Mouse (Mus musculus) intestine, embryonic 16.5 days (tissue): Measurements from ENCODE around the gene Lhfpl3. TPM values are rescaled to one million over a fixed set of nuclear protein-coding genes. Genes with fewer than 3 reads are reported as not detected.

Source experiments
- ATAC-seq: fragments of 200-750 bp; cut with Nextera tagmentation; 2 replicates; pipeline ENCODE4 v1.8.0; 2017; ENCODE audit warnings: moderate TSS enrichment, moderate library complexity
- H3K27ac ChIP-seq: fragments of 300-500 bp; sonication (generic); 2 replicates; pipeline ENCODE4 v1.5.1; 2014; ENCODE audit warnings: mild to moderate bottlenecking, low read length
- H3K27me3 ChIP-seq: fragments of 300-500 bp; sonication (generic); replicated peaks from 2 replicates; pipeline ENCODE4 v1.6.1; 2014; ENCODE audit warnings: low read length, control low read depth, mixed read lengths; ENCODE audit not compliant: control insufficient read depth, insufficient read depth
- H3K36me3 ChIP-seq: fragments of 300-500 bp; sonication (generic); 2 replicates; pipeline ENCODE4 v1.6.1; 2014; ENCODE audit warnings: low read length, control low read depth; ENCODE audit not compliant: control insufficient read depth, insufficient read depth
- H3K4me1 ChIP-seq: fragments of 300-500 bp; sonication (generic); 2 replicates; pipeline ENCODE4 v1.6.1; 2014; ENCODE audit warnings: low read length, control low read depth, mixed read lengths; ENCODE audit not compliant: control insufficient read depth, insufficient read depth
- H3K4me2 ChIP-seq: fragments of 300-500 bp; sonication (generic); 2 replicates; pipeline ENCODE4 v1.6.1; 2014; ENCODE audit warnings: low read depth, low read length, control low read depth
- H3K4me3 ChIP-seq: fragments of 300-500 bp; sonication (generic); 2 replicates; pipeline ENCODE4 v1.5.1; 2014; ENCODE audit warnings: mild to moderate bottlenecking, low read length
- H3K9ac ChIP-seq: fragments of 300-500 bp; sonication (generic); 2 replicates; pipeline ENCODE4 v1.6.1; 2014; ENCODE audit warnings: low read depth, low read length
- H3K9me3 ChIP-seq: fragments of 300-500 bp; sonication (generic); 2 replicates; pipeline ENCODE4 v1.6.1; 2016; ENCODE audit warnings: low read length, control low read depth; ENCODE audit not compliant: control insufficient read depth
- WGBS: fragments of 180-500 bp; shearing (Covaris S2); extraction: QIAGEN DNeasy Blood & Tissue Kit; methylation state at CpG from one replicate; pipeline ENCODE4 v1.1.7; 2014; 5-methylcytosine and 5-hydroxymethylcytosine counted together
- polyA plus RNA-seq: library from polyadenylated mRNA; unstranded; fragments of >200 nt; fragmentation: Nextera tagmentation; extraction: Ambion mirVana; gene quantifications from 2 replicates; pipeline ENCODE4 v1.2.1, GENCODE M21; 2015

Lhfpl3 gene
- polyA plus RNA-seq, 1 experiment from 2014 or later = 0.05 TPM

GRCm38 (mm10) chr5:23049083-23049663, 303.3 kb downstream of the Lhfpl3 start:
- Histone ChIP-seq H3K27me3 (no peaks in the 10 kb centered on the region), H3K4me2 (no peak overlapping the region; the same call in 1 of the 2 replicates)
- peak; percentile 94 for ATAC-seq

DNA sequence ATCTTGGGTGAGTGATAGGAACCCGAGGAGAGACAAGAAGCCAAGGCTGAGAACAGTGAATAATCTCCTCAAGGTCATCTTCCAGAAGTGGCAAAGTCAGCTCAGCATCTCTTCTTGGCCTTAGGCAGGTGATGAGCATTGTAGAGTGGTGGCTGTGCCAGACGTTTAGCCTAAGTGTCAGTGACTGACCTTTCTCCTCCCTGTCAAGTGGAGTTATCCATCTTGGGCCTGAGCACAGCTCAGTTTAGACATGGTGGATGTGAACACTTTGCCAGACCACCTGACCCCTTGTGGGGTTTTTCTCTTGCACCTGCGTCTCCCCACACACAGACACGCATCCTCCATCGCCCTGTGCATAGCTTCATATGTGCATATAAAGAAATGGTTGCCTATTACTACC, 305.6 kb downstream of the Lhfpl3 start:
- Histone ChIP-seq H3K4me1 (no peaks in the 10 kb centered on the region), H3K9me3 (no peaks in the 10 kb centered on the region), H3K36me3 (no peaks in the 10 kb centered on the region), H3K27ac (no peak overlapping the region), H3K9ac (no peak overlapping the region), H3K27me3 (no peaks in the 10 kb centered on the region), H3K4me3 (no peak overlapping the region), H3K4me2 (no peak overlapping the region)
- ATAC-seq = no peak
- 81% methylated on average over 5 of the region's 5 CpGs for WGBS

More at GRCm38 (mm10) chr5:23049083-23049663, 303.3 kb downstream of the Lhfpl3 start:
- H3K27ac ChIP-seq = peak overlapping the region; percentile 68; the same call in 1 of the 2 replicates
- no peak overlapping the region for H3K4me3 ChIP-seq
- WGBS = 54% methylated on average over 7 of the region's 7 CpGs
- H3K4me1 ChIP-seq = no peaks in the 10 kb centered on the region
- no peak overlapping the region for H3K9ac ChIP-seq
- no peaks in the 10 kb centered on the region for H3K9me3 ChIP-seq
- H3K36me3 ChIP-seq = no peaks in the 10 kb centered on the region

DNA sequence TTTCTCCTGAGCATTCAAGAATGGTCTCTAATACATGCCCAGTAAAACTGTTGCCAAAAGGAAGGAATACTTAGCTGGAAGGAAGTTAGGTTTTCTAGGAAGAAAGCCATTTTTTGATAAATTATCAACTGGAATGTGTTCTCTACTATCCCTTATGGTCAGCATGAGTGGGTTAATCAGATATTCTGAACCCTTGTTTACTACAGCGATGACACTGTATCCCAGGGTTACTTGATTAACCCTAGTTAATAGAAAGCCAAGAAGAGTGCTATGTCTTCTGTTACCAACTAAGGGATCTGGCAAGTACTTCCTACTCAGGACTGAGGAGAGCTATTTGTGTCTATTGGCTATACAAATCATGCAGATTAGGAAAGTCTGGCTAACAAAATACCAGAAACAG, 349.0 kb downstream of the Lhfpl3 start:
- H3K27ac ChIP-seq = no peak overlapping the region
- no peaks in the 10 kb centered on the region for H3K4me1 ChIP-seq
- H3K9ac ChIP-seq = no peak overlapping the region
- 78% methylated on average over 1 of the region's 1 CpGs for WGBS
- no peaks in the 10 kb centered on the region for H3K36me3 ChIP-seq
- no peak overlapping the region for H3K4me2 ChIP-seq
- H3K4me3 ChIP-seq = no peak overlapping the region
- ATAC-seq = no peak
- no peaks in the 10 kb centered on the region for H3K27me3 ChIP-seq
- no peaks in the 10 kb centered on the region for H3K9me3 ChIP-seq

GRCm38 (mm10) chr5:23106536-23106935, 360.7 kb downstream of the Lhfpl3 start:
- no peaks in the 10 kb centered on the region for H3K9me3 ChIP-seq
- no peak overlapping the region for H3K4me2 ChIP-seq
- no peak overlapping the region for H3K9ac ChIP-seq
- no peaks in the 10 kb centered on the region for H3K27me3 ChIP-seq
- H3K4me3 ChIP-seq = no peak overlapping the region
- no peak overlapping the region for H3K27ac ChIP-seq
- no peaks in the 10 kb centered on the region for H3K4me1 ChIP-seq
- 69% methylated on average over 2 of the region's 2 CpGs for WGBS
- H3K36me3 ChIP-seq = no peaks in the 10 kb centered on the region
- no peak for ATAC-seq

- Histone ChIP-seq H3K9ac (no peak overlapping the region), H3K36me3 (no peaks in the 10 kb centered on the region), H3K9me3 (no peaks in the 10 kb centered on the region), H3K4me2 (no peak overlapping the region), H3K4me1 (no peaks in the 10 kb centered on the region), H3K27ac (no peak overlapping the region), H3K27me3 (no peaks in the 10 kb centered on the region), H3K4me3 (no peak overlapping the region)
- 84% methylated on average over 6 of the region's 6 CpGs for WGBS
- no peak for ATAC-seq
Measured at GRCm38 (mm10) chr5:23111307-23111706, 365.4 kb downstream of the Lhfpl3 start.

DNA sequence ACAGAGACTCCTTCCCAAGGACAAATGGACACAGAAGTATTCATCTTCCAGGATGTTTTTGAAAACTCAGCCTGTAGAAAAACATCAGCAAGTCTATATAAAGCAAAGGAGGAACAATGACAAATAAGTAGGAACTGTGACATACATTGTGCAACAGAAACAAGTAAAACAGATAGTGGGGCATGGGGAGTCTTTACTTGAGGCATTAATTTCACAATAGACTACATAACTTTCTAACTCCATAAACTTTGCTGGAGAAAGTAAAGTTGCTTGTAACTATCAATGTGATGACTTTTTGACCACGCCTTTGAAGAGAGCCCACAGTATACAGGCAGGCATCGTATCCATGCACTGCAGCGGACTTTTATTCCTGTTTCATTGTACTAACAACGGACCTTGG, 368.4 kb downstream of the Lhfpl3 start:
- 89% methylated on average over 4 of the region's 4 CpGs for WGBS
- Histone ChIP-seq H3K36me3 (no peaks in the 10 kb centered on the region), H3K9me3 (no peaks in the 10 kb centered on the region), H3K27me3 (no peaks in the 10 kb centered on the region), H3K27ac (no peak overlapping the region), H3K4me3 (no peak overlapping the region), H3K9ac (no peak overlapping the region), H3K4me1 (no peaks in the 10 kb centered on the region), H3K4me2 (no peak overlapping the region)
- no peak for ATAC-seq

- no peaks in the 10 kb centered on the region for H3K4me1 ChIP-seq
- H3K9me3 ChIP-seq = no peaks in the 10 kb centered on the region
- H3K4me3 ChIP-seq = no peak overlapping the region
- 75% methylated on average over 2 of the region's 2 CpGs for WGBS
- no peaks in the 10 kb centered on the region for H3K27me3 ChIP-seq
- H3K9ac ChIP-seq = no peak overlapping the region
- no peak for ATAC-seq
- H3K27ac ChIP-seq = no peak overlapping the region
- no peak overlapping the region for H3K4me2 ChIP-seq
- no peaks in the 10 kb centered on the region for H3K36me3 ChIP-seq
Measured at GRCm38 (mm10) chr5:23126851-23127250, 381.0 kb downstream of the Lhfpl3 start.

DNA sequence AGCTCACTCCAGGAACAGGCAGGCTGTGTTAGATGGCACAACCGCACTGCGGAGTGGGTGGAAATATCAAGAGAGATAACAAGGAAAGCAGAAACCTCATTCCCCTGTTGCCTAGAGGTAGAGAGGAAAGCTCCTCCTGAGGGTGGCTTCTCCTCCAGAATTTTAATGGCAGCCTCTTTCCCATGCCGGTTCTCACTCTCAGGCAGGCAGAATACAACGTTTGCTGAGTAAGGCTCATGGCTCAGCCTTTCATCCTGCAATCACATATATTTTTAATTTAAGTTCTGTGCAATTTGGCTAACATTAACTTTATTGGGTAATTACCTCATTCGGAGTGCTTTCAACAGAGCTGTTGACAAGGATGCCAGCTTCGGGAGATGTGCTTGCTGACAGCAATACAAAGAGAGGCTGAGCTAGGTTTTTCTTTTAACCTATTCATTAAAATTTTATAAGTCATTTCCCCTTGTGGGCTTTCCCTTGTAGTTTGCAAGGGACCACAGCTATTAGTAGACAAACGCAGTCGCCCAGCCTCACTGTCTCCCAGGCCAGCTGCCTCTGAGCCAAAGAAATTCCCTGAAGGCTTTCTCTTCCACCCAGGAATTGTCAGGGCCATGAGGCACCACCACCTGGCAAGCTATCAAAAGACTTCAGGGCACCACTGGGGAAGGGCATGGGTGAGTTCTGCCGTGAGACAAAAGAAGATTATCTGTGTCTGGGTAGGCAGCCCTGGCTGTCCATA, 394.5 kb downstream of the Lhfpl3 start:
- ATAC-seq = no peak
- H3K27me3 ChIP-seq = no peaks in the 10 kb centered on the region
- H3K9ac ChIP-seq = no peak overlapping the region
- no peaks in the 10 kb centered on the region for H3K36me3 ChIP-seq
- H3K4me3 ChIP-seq = no peak overlapping the region
- no peak overlapping the region for H3K27ac ChIP-seq
- H3K4me2 ChIP-seq = no peak overlapping the region
- H3K4me1 ChIP-seq = no peaks in the 10 kb centered on the region
- H3K9me3 ChIP-seq = no peaks in the 10 kb centered on the region
- WGBS = 76% methylated on average over 9 of the region's 9 CpGs

GRCm38 (mm10) chr5:23153210-23153609, 407.4 kb downstream of the Lhfpl3 start:
- Histone ChIP-seq H3K4me1 (no peaks in the 10 kb centered on the region), H3K4me2 (no peak overlapping the region), H3K27me3 (no peaks in the 10 kb centered on the region), H3K9me3 (no peaks in the 10 kb centered on the region), H3K36me3 (no peaks in the 10 kb centered on the region), H3K4me3 (no peak overlapping the region), H3K9ac (no peak overlapping the region), H3K27ac (no peak overlapping the region)
- peak; percentile 62 for ATAC-seq
- 80% methylated on average over 4 of the region's 4 CpGs for WGBS
